Mouse (Mus musculus) heart, embryonic 12.5 days (tissue): ENCODE data around the gene Dapk3. TPM values are rescaled to one million over a fixed set of nuclear protein-coding genes. Genes with fewer than 3 reads are reported as not detected.
"Not testable (repeated sequence)": the region's sequence is repeated elsewhere in the genome, so short reads cannot be mapped to it uniquely, and the experiment has no call there.

Experiments used
- ATAC-seq: fragments of 200-750 bp; cut with Nextera tagmentation; 2 replicates; pipeline ENCODE4 v1.8.0; 2017; ENCODE audit warnings: moderate TSS enrichment, moderate library complexity; ENCODE audit not compliant: insufficient number of reproducible peaks, low FRiP score
- H3K27ac ChIP-seq: fragments of 300-500 bp; sonication (generic); 2 replicates; pipeline ENCODE4 v1.5.1; 2016; ENCODE audit warnings: mild to moderate bottlenecking, moderate library complexity; ENCODE audit not compliant: poor library complexity, severe bottlenecking
- H3K27me3 ChIP-seq: fragments of 300-500 bp; sonication (generic); replicated peaks from 2 replicates; pipeline ENCODE4 v1.6.1; 2016; ENCODE audit warnings: mild to moderate bottlenecking, moderate library complexity
- H3K36me3 ChIP-seq: fragments of 300-500 bp; sonication (generic); 2 replicates; pipeline ENCODE4 v1.6.1; 2016; ENCODE audit warnings: mild to moderate bottlenecking, moderate library complexity
- H3K4me1 ChIP-seq: fragments of 300-500 bp; sonication (generic); replicated peaks from 2 replicates; pipeline ENCODE4 v1.6.1; 2016; ENCODE audit warnings: mild to moderate bottlenecking
- H3K4me2 ChIP-seq: fragments of 300-500 bp; sonication (generic); 2 replicates; pipeline ENCODE4 v1.6.1; 2016; ENCODE audit warnings: mild to moderate bottlenecking, moderate library complexity
- H3K4me3 ChIP-seq: fragments of 300-500 bp; sonication (generic); 2 replicates; pipeline ENCODE4 v1.5.1; 2016; ENCODE audit warnings: mild to moderate bottlenecking
- H3K9ac ChIP-seq: fragments of 300-500 bp; sonication (generic); 2 replicates; pipeline ENCODE4 v1.6.1; 2016; ENCODE audit warnings: mild to moderate bottlenecking, moderate library complexity
- H3K9me3 ChIP-seq: fragments of 300-500 bp; sonication (generic); replicated peaks from 2 replicates; pipeline ENCODE4 v1.6.1; 2016; ENCODE audit warnings: mild to moderate bottlenecking, moderate library complexity
- WGBS: fragments of 180-500 bp; shearing (Covaris S2); methylation state at CpG from one replicate; pipeline ENCODE4 v1.1.7; 2016; 5-methylcytosine and 5-hydroxymethylcytosine counted together
- polyA plus RNA-seq: library from polyadenylated mRNA; unstranded; fragments of >200 nt; fragmentation: Nextera tagmentation; extraction: Ambion mirVana; gene quantifications from 2 replicates; pipeline ENCODE4 v1.2.1, GENCODE M21; 2016

Gene Dapk3
- polyA plus RNA-seq, 1 experiment from 2014 or later = 62.8 TPM

DNA sequence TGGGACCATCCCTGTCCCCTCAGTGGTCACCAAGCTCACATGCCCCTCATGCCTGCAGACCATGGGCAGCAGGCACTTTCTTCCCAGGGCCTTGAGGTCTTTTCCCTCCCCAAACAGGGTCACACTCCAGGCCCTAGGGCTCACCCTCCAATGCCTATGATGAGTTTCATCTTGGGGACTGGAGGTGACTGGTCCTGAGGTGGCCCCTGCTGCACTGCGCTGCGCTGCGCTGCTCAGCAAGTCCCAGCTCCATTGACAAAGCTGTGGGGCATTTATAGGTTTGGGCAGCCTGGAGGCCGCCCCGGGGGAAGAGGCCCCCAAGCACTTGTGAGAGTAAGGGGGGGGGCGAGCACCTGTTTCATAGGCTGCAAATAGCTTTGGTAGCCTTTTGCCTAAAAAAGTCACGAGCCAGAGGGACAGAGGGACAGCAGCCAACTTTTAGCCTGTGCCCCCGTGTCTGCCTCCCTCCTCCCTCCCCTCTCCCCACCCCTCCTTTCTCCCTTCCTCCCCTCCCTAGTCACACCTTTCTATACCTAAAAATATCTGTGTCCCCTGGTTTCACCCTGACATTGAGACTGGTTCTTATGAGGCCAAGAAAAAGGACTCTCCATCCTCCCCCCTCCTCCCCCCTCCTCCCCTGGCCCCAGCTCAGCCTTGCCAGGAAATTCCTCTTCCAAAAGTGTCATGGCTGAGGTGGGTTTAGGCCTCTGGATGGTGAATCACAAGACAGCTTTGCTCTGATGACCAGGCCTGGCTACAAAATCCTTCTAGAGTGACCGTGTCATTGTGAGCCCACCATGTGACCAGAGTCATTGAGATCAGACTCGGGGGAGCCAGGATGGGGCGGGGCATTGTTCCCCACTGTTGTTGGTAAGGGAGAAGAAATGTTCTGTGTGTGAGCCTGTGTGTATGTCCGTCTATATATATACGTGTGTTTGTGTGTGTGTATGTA, 19.3 kb downstream of the Dapk3 start, which contains the start of gene Nmrk2:
Gene Nmrk2 (minus strand): TSS at position 245 of the 952 bp plus-strand sequence.
- whole genome bisulfite sequencing = 47% methylated on average over 13 of the region's 13 CpGs
- H3K27ac ChIP-seq = peak within 1 kb of the TSS; percentile 94
- H3K4me3 ChIP-seq = 0 out of 2 replicates have a peak within 1 kb of the TSS, but pooled peaks have one; percentile 2
- no peaks in the 10 kb centered on the region for H3K27me3 ChIP-seq
- ATAC-seq = peak; percentile 43
- H3K4me2 ChIP-seq = peak within 1 kb of the TSS; percentile 50
- H3K36me3 ChIP-seq = no peaks in the 10 kb centered on the region
- H3K4me1 ChIP-seq = peaks cover 66% of the 10 kb centered on the region
- no peaks in the 10 kb centered on the region for H3K9me3 ChIP-seq
- peak within 1 kb of the TSS; percentile 61 for H3K9ac ChIP-seq

DNA sequence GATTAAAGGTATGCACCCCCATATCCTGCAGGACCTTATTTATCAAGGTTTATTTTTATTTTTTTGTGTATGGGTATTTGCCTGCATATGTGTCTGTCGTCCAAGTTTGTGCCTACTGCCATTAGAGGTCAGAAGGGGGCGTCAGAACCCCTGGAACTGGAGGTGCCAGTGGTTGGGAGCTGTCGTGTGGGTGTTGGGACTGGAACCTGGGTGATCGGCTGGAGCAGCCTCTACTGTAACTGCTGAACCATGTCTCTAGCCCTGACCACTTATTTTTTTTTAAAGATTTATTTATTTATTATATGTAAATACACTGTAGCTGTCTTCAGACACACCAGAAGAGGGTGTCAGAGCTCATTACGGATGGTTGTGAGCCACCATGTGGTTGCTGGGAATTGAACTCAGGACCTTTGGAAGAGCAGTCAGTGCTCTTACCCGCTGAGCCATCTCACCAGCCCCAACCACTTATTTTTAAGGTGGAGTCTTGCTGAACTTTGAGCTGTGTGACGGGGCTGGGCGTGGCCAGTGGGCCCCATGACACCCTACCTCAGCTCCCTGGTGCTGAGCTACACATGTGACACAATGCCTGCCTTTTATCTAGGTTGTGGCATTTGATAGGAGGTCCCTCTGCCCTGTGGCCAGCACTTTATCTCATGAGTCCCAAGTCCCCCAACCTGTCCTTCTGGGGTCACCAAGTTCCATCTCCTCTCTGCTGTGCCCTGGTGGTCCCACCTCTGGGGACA, 20.3 kb downstream of the Dapk3 start:
- H3K9ac ChIP-seq = no peak overlapping the region
- H3K36me3 ChIP-seq = no peaks in the 10 kb centered on the region
- no peaks in the 10 kb centered on the region for H3K9me3 ChIP-seq
- H3K4me2 ChIP-seq = no peak overlapping the region
- no peaks in the 10 kb centered on the region for H3K27me3 ChIP-seq
- peaks cover 60% of the 10 kb centered on the region for H3K4me1 ChIP-seq
- ATAC-seq = 0 out of 2 replicates have a peak, but pooled peaks have one; percentile 17
- H3K27ac ChIP-seq = peak overlapping the region; percentile 94
- H3K4me3 ChIP-seq = no peak overlapping the region
- 63% methylated on average over 8 of the region's 8 CpGs for WGBS

DNA sequence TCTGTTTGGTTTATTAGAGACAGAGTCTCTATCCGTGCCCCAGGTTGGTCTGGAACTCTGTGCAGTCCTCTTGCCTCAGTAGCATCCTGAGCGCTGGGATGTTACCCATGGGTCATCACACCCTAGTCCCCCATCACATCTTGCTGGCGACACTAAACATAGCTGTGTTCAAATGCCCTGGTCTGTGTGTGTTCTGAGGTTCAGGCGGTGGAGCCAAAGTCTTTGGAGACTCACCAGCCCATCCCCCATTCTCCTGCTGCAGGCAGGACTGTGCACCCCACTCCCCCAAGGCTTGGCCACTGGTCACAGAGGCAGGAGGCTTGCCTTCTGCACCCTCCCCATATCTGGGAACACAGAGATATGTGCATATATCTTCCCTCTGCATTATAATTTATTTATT, 21.3 kb downstream of the Dapk3 start:
- H3K27ac ChIP-seq = no peak overlapping the region
- 63% methylated on average over 4 of the region's 4 CpGs for WGBS

DNA sequence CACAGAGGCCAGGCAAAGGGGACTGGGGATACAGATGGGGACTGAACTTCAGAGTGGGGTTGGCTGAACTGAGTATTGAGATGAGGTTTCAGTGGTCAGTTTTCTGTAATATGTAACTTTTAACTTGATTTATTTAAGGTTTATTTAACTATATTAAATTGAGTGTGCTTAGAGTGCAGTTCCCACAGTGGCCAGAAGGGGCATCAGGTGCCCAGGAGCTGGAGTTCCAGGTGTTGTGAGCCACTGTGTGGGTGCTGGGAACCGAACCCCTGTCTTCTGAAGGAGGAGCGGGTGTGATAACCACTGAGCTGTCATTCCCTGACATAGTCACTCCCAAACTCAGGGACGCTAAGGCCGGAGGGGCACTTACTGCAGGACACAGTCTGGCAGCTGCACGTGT, 27.3 kb downstream of the Dapk3 start:
- Histone ChIP-seq H3K27ac (no peak overlapping the region), H3K4me3 (no peak overlapping the region), H3K9ac (no peak overlapping the region), H3K4me2 (no peak overlapping the region), H3K36me3 (no peaks in the 10 kb centered on the region), H3K27me3 (no peaks in the 10 kb centered on the region), H3K9me3 (peaks cover 5% of the 10 kb centered on the region), H3K4me1 (no peaks in the 10 kb centered on the region)
- WGBS = 91% methylated on average over 5 of the region's 5 CpGs
- ATAC-seq = no peak

More for the DNA sequence above, 21.3 kb downstream of the Dapk3 start:
- Histone ChIP-seq H3K27me3 (no peaks in the 10 kb centered on the region), H3K9me3 (no peaks in the 10 kb centered on the region), H3K36me3 (no peaks in the 10 kb centered on the region), H3K4me2 (no peak overlapping the region), H3K9ac (no peak overlapping the region), H3K4me1 (peaks cover 53% of the 10 kb centered on the region), H3K4me3 (no peak overlapping the region)
- ATAC-seq = no peak

DNA sequence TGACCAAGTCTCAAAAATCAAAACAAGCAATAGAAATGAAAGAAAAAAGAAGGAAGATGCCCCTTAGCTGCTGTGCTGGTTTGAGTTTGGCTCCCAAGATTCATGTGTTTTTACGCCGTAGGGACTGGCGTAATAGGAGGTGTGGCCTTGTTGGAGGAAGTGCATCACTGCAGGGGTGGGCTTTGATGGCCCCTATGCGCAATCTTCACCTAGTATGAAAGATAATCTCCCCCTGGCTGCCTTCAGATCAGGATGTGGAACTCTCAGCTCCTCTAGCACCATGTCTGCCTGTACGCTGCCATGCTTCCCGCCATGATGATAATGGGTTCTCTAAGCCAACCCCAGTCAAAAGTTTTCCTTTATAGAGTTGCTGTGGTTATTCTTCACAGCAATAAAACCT, 33.5 kb downstream of the Dapk3 start:
- H3K27me3 ChIP-seq = peaks cover 21% of the 10 kb centered on the region
- no peak overlapping the region for H3K4me3 ChIP-seq
- ATAC-seq = no peak
- H3K27ac ChIP-seq = no peak overlapping the region
- H3K9me3 ChIP-seq = no peaks in the 10 kb centered on the region
- WGBS = 86% methylated on average over 6 of the region's 6 CpGs
- H3K4me1 ChIP-seq = peaks cover 5% of the 10 kb centered on the region; the same call in 1 of the 2 replicates
- no peaks in the 10 kb centered on the region for H3K36me3 ChIP-seq
- H3K4me2 ChIP-seq = no peak overlapping the region
- no peak overlapping the region for H3K9ac ChIP-seq

DNA sequence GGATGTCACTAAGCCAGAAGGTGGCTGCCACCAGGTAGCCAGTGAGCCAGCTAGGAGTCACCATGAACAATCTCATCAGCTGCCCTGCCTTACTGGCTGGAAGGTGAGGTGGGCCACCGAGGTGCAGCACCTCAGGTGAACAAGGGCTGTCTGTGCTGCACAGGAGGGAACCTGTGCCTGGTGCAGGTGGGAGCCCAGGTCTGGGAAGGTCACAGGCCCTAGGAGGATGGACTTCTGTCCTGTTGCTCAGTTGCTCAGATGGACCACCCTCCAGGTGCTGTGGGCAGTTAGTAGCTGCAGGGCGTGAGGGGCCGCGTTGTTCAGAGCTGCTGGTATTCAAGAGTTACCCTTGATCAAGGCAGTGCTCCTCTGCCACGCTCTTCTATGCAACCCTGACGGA, 34.0 kb downstream of the Dapk3 start:
- Histone ChIP-seq H3K4me3 (no peak overlapping the region), H3K9ac (no peak overlapping the region), H3K27ac (no peak overlapping the region), H3K9me3 (no peaks in the 10 kb centered on the region), H3K27me3 (peaks cover 24% of the 10 kb centered on the region), H3K4me1 (peaks cover 5% of the 10 kb centered on the region; the same call in 1 of the 2 replicates), H3K36me3 (no peaks in the 10 kb centered on the region), H3K4me2 (no peak overlapping the region)
- ATAC-seq = no peak
- 81% methylated on average over 6 of the region's 6 CpGs for WGBS

DNA sequence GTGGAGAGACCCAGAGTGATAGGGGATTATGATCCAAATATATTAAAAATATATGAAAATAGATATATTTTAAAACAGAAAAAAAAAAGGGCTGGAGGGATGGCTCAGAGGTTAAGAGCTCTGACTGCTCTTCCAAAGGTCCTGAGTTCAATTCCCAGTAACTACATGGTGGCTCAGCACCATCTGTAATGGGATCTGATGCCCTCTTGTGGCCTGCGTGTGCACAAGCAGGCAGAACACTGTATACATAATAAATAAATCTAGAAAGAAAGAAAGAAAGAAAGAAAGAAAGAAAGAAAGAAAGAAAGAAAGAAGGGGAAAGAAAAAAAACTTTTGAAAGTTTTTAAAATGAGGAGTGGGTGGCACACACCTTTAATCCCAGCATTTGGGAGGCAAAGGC, 34.5 kb downstream of the Dapk3 start:
- not testable (repeated sequence) for H3K27ac ChIP-seq, H3K4me1 ChIP-seq
- WGBS = 28% methylated on average over 1 of the region's 1 CpGs

DNA sequence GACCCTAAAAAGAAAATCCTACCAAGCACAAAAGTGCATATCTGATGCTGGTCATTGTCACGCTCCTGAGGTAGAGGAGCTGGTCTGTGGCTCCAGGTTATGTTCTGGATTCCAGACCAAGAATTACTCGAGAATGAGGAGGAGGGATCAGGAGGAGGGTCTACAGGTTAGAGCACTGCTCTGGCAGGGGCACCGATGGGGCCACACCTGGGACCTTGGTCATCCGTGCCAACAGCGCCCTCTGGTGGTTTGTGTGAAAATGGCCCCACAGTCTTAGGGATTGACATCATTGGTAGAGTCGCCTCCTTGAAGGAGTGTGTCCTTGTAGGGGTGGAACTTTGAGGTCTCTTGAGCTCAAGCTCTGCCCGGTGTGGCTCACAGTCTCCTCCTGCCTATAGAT, 35.2 kb downstream of the Dapk3 start:
- peak; percentile 61; the same call in 1 of the 2 replicates for ATAC-seq
- Histone ChIP-seq H3K9ac (no peak overlapping the region), H3K9me3 (no peaks in the 10 kb centered on the region), H3K4me3 (no peak overlapping the region), H3K36me3 (no peaks in the 10 kb centered on the region), H3K4me2 (no peak overlapping the region), H3K27me3 (peaks cover 24% of the 10 kb centered on the region), H3K4me1 (peaks cover 5% of the 10 kb centered on the region; the same call in 1 of the 2 replicates), H3K27ac (no peak overlapping the region)
- whole genome bisulfite sequencing = 31% methylated on average over 7 of the region's 7 CpGs

More for the DNA sequence above, 34.5 kb downstream of the Dapk3 start:
- H3K9ac ChIP-seq, H3K36me3 ChIP-seq, H3K4me2 ChIP-seq, H3K4me3 ChIP-seq, ATAC-seq, H3K9me3 ChIP-seq: not testable (repeated sequence)
- H3K27me3 ChIP-seq = peaks cover 24% of the 10 kb centered on the region

DNA sequence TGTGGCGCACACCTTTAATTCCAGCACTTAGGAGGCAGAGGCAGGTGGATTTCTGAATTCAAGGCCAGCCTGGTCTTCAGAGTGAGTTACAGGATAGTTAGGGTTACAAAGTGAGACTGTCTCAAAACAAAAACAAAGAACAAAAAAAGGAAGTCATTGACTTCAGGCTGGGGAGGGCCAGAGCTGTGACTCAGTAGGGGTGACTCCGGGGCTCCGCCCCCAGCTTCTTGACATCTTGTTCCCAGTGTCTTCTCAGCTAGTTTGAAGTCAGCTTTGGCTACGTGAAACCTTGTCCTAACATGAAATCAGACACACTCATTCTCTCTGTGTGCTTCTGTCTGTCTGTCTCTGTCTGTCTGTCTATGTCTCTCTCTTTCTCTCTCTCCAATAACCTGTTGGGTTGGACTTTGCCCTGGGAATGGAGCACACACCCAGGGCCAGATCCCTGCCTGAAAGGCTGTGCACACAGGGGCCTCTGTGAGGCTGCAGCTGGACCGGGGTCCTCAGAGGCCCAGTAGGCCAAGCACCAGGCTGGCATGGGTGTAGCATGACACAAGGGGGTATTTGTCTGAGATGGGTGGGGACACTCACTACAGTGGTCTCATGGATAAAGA, 38.7 kb downstream of the Dapk3 start:
- Histone ChIP-seq H3K9me3 (no peaks in the 10 kb centered on the region), H3K27me3 (peaks cover 19% of the 10 kb centered on the region), H3K27ac (no peak overlapping the region), H3K4me2 (no peak overlapping the region), H3K9ac (no peak overlapping the region), H3K4me1 (0 out of 2 replicates have a peak, but pooled peaks cover 2% of the 10 kb centered on the region), H3K4me3 (no peak overlapping the region), H3K36me3 (no peaks in the 10 kb centered on the region)
- WGBS = 79% methylated on average over 5 of the region's 5 CpGs
- no peak for ATAC-seq

DNA sequence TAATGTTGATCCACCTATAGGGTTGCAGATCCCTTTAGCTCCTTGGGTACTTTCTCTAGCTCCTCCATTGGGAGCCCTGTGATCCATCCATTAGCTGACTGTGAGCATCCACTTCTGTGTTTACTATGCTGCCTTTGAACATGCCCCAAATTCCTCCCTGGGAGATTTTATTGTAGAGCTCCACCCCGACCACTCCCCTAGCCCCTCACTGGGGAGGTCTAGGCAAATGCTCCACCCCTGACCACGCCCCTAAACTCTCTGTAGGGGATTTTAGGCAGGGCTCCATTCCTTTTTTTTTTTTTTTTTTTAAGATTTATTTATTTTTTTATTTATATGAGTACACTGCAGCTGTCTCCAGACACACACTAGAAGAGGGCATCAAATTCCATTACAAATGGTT, 40.9 kb downstream of the Dapk3 start:
- 44% methylated on average over 2 of the region's 2 CpGs for WGBS
- not testable (repeated sequence) for H3K4me2 ChIP-seq, H3K9ac ChIP-seq, H3K4me1 ChIP-seq, H3K27ac ChIP-seq, ATAC-seq, H3K9me3 ChIP-seq, H3K4me3 ChIP-seq, H3K36me3 ChIP-seq
- peaks cover 24% of the 10 kb centered on the region for H3K27me3 ChIP-seq
